Mouse (Mus musculus) inflammation-experienced regulatory T-cells, adult 16 weeks (primary cell): ENCODE measurements around the gene Pea15a. TPM values are rescaled to one million over a fixed set of nuclear protein-coding genes. Genes with fewer than 3 reads are reported as not detected.

Source experiments
- polyA plus RNA-seq: library from polyadenylated mRNA; unstranded; fragments of 100-300 nt; shearing (Covaris generic); gene quantifications from one replicate; pipeline ENCODE4 v1.2.1, GENCODE M21; 2017

Gene Pea15a
- 82.7 TPM for polyA plus RNA-seq

GRCm38 (mm10) chr1:172206141-172206917 lies at the start of gene Pea15a:
Pea15a (minus strand) TSS chr1:172206804.

GRCm38 (mm10) chr1:172219451-172220406 lies 13.1 kb upstream of the Pea15a start, which contains the start of gene Casq1:
Casq1 (minus strand) TSS chr1:172219868.

GRCm38 (mm10) chr1:172147835-172148278 lies 58.7 kb downstream of the Pea15a start, which contains the start of gene Dcaf8:
Dcaf8 (plus strand) TSS chr1:172148084.

Other genes starting within 250 kb of the Pea15a start
- 2.1 TPM for gene Vangl2, start 178.4 kb downstream of the Pea15a start, polyA plus RNA-seq
- gene Nhlh1, start 149.2 kb downstream of the Pea15a start, polyA plus RNA-seq: not detected
- gene Copa, start 124.3 kb downstream of the Pea15a start, polyA plus RNA-seq: 315 TPM
- gene Ncstn, start 124.0 kb downstream of the Pea15a start, polyA plus RNA-seq: 167 TPM
- 59.9 TPM for gene Pex19, start 80.0 kb downstream of the Pea15a start, polyA plus RNA-seq
- gene Dcaf8, start 58.7 kb downstream of the Pea15a start, polyA plus RNA-seq: 189 TPM
- not detected for gene Casq1, start 13.1 kb upstream of the Pea15a start, polyA plus RNA-seq
- gene Atp1a4, start 51.6 kb upstream of the Pea15a start, polyA plus RNA-seq: not detected
- 41.7 TPM for gene Igsf8, start 54.8 kb upstream of the Pea15a start, polyA plus RNA-seq
- 0.06 TPM for gene Atp1a2, start 91.3 kb upstream of the Pea15a start, polyA plus RNA-seq
- 0.12 TPM for gene Kcnj9, start 122.5 kb upstream of the Pea15a start, polyA plus RNA-seq
- 0.09 TPM for gene Kcnj10, start 134.4 kb upstream of the Pea15a start, polyA plus RNA-seq
- gene Pigm, start 169.7 kb upstream of the Pea15a start, polyA plus RNA-seq: 11.8 TPM